Mouse (Mus musculus) monocyte, adult 2 months (primary cell): Measurements from ENCODE around the gene Rev1.
"Not testable (repeated sequence)": the region's sequence is repeated elsewhere in the genome, so short reads cannot be mapped to it uniquely, and the experiment has no call there.

Experiments
- DNase-seq, 2 experiments: peaks; one replicate each; pipeline ENCODE4 v3.0.0; 2022; ENCODE audit warnings: low spot score in 2 of 2, low read depth in 1 of 2

Rev1 gene

GRCm38 (mm10) chr1:38067276-38067675, 62.3 kb downstream of the Rev1 start:
- no peak for DNase-seq

GRCm38 (mm10) chr1:38062156-38062555, 67.4 kb downstream of the Rev1 start:
- DNase-seq = not testable (repeated sequence)

- DNase-seq = no peak
Measured at GRCm38 (mm10) chr1:38058417-38058816, 71.2 kb downstream of the Rev1 start.

GRCm38 (mm10) chr1:38055176-38055575, 74.4 kb downstream of the Rev1 start:
- DNase-seq = no peak

GRCm38 (mm10) chr1:38049562-38049961, 80.0 kb downstream of the Rev1 start:
- no peak for DNase-seq

GRCm38 (mm10) chr1:38048121-38048520, 81.5 kb downstream of the Rev1 start:
- no peak for DNase-seq

- no peak for DNase-seq
Measured at GRCm38 (mm10) chr1:38038898-38039297, 90.7 kb downstream of the Rev1 start.

GRCm38 (mm10) chr1:38037375-38037774, 92.2 kb downstream of the Rev1 start:
- no peak for DNase-seq

- DNase-seq = no peak
Measured at GRCm38 (mm10) chr1:38035521-38035920, 94.1 kb downstream of the Rev1 start.

GRCm38 (mm10) chr1:38031391-38031790, 98.2 kb downstream of the Rev1 start:
- DNase-seq = no peak

- no peak for DNase-seq
Measured at GRCm38 (mm10) chr1:38027301-38027700, 102.3 kb downstream of the Rev1 start.

- no peak for DNase-seq
Measured at GRCm38 (mm10) chr1:38014551-38015203, 114.9 kb downstream of the Rev1 start.

GRCm38 (mm10) chr1:38012509-38012908, 117.1 kb downstream of the Rev1 start:
- no peak for DNase-seq

GRCm38 (mm10) chr1:38012104-38012503, 117.5 kb downstream of the Rev1 start:
- peak in 1 of 2 experiments; percentile 46 for DNase-seq

GRCm38 (mm10) chr1:38011647-38012046, 118.0 kb downstream of the Rev1 start:
- no peak for DNase-seq

- DNase-seq = no peak
Measured at GRCm38 (mm10) chr1:38006741-38007140, 122.9 kb downstream of the Rev1 start.

GRCm38 (mm10) chr1:38003046-38003445, 126.6 kb downstream of the Rev1 start:
- no peak for DNase-seq
